Mouse (Mus musculus) CH12F3 (cell line): ENCODE data around the gene Pitpnb.

ENCODE experiments used
- in situ Hi-C: fragments of 300-500 bp; cut with MboI; formaldehyde crosslinking; loops from 2 replicates; pipeline ENCODE4 v1.14.3; 2020; ENCODE audit warnings: low sequenced_read_pairs

Pitpnb gene

DNA sequence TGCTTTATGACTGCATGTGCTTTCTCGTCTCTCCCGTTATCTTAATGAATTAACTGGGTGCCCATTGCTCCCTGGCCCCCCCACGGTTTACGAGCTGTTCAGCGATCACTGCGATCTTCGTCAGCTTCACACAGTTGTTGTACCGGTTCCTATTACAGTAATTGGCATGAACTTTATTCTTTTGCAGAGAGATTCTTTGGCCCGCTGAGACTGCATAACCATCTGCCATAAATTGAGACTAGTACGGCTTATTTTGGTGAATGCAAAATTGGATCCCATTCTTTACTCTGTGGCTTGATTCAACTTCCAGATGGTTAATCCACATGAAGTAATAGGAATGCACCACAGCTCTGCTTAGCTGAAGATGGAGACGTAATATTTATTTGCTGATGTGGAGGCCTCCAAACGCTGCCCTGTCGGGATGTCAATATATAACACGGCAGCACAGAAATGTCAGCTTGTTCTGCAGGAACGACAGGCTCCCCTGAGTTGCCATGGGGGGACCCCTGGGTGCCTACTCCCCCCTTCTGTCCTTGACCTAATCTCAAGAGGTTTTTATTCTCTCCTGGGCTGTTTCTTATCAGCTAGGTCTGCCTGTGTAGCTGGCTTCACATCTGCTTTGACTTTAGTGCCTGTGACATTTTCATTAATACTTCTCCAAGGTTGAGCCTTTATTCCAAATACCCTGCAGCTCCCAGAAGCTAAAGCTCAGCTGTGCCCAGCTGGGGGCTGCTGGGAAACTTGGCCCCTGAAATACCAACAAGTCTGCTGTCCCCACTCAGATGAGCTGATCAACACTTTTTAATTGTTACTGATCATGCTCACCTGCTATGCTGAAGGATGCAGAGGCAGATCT, 63.9 kb downstream of the Pitpnb start:
- in situ Hi-C loops: no loop called here

DNA sequence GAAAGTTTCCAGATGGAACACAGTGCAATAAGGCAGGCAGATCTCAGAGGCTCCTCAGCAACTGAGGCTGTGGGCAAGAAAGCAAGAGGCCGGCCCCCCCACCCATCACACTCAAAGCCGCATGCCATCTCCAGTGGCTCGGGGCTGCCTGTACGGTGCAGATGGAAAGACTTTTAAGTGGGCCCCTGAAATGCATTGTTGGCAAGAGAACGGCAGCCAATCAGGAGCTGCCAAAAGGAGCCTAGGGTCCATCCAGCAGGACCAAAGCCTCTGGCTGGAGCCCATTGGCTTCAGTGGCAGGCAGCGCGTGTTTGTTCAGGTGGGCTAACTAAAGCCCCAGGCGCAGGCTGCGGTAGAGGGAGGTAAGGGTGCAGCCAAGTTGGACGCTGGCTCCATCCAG, 65.2 kb downstream of the Pitpnb start:
- in situ Hi-C loops: no loop called here

DNA sequence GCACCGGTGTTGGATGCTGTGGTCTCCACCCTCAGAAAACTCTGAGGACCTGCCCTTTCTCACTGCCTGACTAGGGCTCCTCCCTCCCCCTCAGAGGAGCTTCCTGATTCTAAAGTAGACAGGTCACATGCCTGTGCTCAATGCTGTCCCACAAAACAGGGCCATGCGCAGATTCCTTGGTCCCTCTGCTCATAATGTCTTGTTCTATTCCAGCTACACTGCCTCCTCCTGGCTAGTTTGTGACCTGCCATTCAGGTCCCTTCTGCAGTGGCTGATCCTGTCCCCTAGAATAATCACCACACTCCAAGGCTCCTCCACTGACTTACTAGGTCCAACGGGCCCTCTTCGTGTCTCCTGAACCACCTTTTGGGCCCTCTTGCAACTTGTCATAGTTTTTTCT, 65.6 kb downstream of the Pitpnb start:
- in situ Hi-C loops: no loop called here

DNA sequence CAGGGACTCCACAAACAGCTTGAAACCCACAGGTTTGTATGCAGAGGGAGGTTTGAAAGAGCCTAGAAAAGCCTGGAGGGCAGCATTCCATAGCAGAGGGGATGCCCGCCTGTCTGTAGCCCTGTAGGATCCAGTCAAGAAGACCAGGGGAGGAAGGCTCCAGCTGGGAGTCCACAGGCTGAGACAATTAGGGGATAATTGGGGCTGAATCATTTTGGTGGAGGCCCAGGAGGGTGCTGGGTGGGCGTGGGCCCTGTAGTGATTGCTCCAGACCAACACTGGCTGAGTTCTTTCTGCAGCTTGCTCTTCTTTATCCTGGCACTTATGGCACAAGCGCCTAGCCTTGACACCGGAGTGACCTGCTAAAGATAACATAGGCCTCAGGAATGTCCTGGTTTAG, 67.9 kb downstream of the Pitpnb start:
- in situ Hi-C loops: no loop called here

DNA sequence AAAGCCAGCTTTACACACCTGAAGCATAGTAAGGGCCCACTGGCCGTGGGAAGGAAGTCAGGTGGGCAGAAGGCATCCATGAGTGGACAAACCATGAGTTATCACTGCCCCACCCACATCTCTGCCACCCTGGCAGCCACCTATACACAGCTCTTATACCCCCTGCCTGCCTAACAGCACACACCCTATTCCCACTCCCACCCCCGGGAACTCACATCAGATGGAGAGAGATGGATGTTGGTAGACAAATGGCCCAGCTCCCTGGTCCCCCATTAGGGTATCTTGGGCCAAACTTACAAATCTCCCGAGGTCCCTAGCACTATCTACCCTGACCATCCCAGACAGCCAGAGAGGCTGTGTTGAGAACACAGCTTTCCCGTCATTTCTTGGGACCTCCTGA, 68.7 kb downstream of the Pitpnb start:
- in situ Hi-C loops: no loop called here

DNA sequence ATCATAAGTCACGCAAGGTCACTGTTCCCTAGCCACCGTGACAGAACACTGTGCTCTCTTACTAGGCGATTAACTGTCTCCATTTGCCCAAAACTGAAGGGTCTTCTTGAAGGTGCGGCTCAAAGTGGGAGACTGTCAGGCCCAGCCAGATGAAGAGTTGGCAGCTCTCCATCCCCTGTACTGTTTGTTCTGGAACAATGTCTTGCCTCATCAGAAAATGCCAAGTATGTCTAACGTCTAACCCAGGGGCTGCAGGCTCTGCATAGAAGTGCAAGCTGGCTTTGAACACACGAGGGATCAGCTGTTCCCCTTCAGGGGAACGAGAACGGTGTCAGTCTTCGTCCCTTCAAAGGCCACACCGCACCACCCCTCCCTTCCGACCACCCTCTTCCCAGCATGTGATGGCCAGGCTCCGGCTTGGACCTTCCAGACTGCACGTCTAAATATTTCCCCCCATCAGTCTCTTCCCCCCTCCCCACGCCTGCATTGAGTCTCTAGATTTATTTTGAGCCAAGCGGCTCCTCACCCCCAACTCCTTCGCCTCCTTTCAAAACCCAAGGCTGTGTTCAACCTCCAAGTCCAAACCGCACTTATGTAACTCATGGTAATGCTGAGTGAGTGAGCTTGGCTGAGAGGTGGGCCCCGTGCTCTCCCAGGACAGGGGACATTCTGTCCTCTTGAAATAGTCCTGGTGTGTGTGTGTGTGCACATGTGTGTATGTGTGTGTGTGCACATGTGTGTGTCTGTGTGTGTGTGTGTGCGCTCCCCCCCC, 71.5 kb downstream of the Pitpnb start:
- in situ Hi-C loops: loop anchor here (25.0 kb wide), 2 partner anchors 285 to 760 kb away; no protein-coding TSS in a partner anchor

DNA sequence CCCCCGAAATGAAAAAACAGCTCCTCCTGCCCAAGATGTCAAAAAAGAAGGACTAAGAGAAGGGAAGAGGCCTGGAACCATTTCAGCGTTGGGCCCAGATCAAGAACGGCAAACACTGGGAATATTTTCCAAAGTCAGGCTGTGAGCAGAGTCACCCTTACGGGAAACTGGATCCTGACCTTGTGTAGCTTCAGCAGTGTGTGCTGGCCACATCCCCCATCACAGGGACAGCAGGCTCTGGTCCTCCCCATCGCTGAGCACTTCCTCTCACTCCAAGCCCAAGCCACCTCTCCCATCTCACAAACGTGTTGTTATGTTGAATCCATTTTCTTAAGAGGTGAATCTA, 72.1 kb downstream of the Pitpnb start:
- in situ Hi-C loops: loop anchor here (25.0 kb wide), 2 partner anchors 285 to 760 kb away; no protein-coding TSS in a partner anchor

DNA sequence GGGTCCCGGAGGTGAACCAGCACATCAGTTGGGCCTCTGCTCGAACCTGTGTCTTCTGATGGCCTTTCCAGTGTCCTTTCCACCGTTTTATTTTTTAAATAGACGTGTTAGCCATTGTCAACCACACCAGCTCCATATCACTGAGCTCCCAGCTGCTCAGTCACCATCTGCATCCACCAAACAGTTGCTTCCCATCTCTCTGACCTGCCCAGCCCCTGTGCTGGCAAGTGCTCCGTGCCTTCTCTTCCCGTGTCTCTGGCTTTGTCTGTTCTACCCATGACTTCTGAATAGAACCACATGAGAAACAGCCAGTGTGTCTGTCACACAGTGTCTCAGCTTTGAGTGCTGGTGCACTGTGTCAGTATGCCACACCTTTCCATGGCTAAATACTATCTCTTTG, 74.2 kb downstream of the Pitpnb start:
- in situ Hi-C loops: loop anchor here (25.0 kb wide), 2 partner anchors 283 to 758 kb away; no protein-coding TSS in a partner anchor

DNA sequence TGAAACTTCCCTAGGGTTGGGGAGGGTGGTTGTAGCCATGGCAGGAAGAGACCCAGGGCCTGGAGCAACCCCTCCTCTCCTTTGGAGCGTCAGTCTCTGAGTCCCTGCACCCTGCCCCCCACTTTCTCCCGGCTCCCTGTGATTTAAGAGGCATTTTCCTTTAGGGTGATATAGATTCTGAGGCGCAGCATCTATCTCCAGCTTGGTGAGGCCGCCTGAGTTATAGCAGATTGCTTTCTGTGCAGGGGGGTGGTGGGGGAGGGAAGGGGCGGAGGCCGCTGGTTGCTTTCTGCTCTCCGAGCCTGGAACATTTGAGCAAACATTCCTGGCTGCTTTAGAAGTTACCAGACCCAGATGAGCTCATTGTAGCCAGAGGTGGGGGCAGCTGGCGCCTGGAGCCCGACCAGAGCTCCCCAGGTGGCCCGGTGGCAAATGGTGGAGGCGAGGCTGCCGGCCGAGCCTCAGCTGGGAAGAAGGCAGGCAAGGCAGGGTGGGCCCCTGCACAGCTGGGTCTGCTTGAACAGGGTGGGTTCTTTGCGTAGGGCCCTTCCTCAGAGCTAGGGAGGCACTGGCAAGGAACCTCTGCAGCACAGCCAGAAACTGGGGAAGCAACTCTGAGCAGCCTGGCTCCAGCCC, 78.0 kb downstream of the Pitpnb start:
- in situ Hi-C loops: loop anchor here (25.0 kb wide), 2 partner anchors 279 to 754 kb away; no protein-coding TSS in a partner anchor

DNA sequence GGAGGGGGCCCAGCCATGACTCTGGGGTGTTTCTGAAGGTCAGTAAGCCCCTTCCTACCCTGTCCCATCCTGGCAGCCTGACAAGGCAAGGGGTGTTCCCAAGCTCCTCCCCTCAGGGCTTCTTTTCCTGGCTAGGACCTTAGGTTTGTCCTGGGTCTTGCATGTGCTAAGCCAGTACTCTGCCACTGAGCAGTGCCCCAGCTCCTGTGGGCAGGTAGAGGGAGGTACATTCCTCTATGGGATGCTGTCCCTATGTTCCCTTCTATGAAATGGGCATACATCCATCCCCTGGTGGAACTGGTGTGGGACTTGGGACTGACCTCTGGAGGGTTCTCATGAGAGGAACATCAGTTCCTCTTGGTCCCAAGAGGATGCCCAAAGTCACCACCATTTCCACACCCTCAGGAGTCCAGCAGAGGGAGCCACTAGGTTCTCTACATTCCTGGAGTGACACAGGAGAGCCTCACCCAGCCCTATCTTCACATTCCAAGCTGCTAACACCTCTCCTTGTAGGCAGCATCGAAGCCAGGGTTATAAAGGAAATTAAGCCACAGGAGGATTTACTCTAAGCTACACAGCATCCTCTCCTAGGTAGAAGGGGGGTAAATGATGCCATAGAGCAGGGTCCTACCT, 79.0 kb downstream of the Pitpnb start:
- in situ Hi-C loops: loop anchor here (25.0 kb wide), 2 partner anchors 278 to 753 kb away; no protein-coding TSS in a partner anchor

DNA sequence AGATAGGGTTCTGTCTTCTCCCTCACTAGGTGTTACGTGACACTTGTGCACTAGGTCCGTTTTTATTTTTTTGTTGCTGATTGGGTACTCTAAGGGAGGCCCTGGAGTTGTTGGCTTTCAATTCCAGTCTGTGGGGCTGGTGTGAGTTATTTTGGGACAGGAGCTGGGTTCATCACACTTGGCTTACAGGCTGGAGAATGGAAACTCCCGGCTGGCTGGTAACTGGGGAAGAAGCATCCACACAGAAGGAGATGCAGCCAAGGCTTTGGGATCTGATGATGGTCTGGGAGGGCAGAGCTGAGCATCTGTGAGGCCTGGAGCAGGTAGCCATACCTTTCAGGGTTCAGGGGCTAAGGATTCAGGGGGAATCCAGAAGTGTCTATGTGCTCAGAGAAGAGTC, 80.1 kb downstream of the Pitpnb start:
- in situ Hi-C loops: loop anchor here (25.0 kb wide), 2 partner anchors 277 to 752 kb away; no protein-coding TSS in a partner anchor

DNA sequence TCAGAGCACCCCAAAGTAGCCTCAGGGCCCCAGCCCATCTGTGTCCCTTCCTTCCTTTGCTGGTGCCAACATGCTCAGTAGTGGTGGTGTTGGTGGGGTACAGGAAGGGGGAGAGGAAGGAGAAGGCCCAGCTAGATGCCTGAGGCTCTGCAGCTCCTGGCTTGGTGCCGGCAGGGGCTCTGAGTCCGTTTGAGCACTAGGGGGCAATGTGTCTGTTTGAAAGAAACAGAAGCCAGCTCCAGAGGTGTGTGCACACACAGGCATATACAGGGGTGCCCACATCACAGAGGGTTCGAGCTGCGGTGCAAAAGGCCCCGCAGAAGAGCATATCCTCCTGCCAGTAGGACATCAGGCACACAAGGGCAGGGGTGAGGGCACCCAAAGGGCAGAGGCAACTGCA, 83.6 kb downstream of the Pitpnb start:
- in situ Hi-C loops: loop anchor here (25.0 kb wide), 2 partner anchors 273 to 748 kb away; no protein-coding TSS in a partner anchor

DNA sequence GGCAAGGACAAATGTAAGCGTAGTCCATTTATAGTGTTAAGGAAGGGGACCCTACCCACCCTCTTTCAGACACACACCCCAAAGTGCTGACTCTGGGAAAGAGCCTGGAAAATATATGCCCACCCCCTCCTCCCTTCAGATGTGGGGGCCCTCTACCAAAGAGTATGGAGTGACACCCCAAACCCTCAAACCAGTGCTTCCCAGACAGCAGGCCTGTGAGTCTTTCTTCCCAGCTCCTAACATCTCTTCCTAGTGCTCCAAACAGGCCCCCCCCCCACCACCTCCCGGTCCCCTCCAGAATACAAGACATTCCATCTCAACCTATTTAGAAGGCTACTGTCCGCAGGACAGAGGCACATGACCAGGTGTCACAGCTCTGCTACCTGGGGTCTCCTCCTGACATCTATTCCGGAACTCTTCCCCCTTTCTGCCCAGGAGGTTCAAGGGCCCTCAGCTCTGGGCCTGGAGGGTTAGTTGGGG, 84.2 kb downstream of the Pitpnb start:
- in situ Hi-C loops: loop anchor here (25.0 kb wide), 2 partner anchors 272 to 747 kb away; no protein-coding TSS in a partner anchor

DNA sequence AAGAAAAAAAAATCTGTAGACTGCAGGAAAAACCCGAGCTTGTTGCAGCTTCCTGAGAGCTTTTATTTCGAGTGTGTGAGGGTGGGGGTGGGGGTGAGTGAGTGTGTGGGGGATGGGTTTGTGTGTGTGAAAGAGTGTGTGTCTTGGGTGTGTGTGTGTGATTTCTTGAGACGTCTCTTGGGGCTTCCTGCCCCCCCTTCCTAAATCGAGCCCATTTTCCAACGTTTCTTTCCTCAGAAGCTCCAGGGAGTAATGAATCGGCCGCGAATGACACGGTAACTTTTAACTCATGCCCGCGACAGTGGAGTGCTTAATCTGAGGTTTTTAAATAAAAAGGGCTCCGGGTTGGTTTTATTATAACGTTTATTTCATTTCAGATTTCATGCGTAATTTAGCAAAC, 85.0 kb downstream of the Pitpnb start:
- in situ Hi-C loops: loop anchor here (25.0 kb wide), 2 partner anchors 272 to 747 kb away; no protein-coding TSS in a partner anchor

DNA sequence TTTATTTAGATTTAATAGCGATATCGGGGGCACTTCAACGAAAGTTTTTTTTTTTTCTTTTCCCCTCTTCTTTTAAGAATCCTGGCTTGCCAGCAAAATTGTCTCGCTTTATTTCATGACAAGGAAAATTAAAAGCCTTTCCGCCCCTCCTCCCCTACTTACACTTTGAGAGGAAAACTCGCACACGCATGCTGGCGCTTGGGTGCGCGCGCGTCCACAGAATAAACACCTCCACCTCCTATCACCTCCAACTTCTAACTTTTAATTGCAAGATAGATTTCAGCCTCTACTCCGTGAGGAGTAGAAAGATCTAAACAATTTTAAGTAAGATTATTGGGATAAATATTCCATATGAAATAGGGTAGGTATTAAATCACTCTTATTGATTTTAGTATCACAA, 85.5 kb downstream of the Pitpnb start:
- in situ Hi-C loops: loop anchor here (25.0 kb wide), 2 partner anchors 271 to 746 kb away; no protein-coding TSS in a partner anchor

DNA sequence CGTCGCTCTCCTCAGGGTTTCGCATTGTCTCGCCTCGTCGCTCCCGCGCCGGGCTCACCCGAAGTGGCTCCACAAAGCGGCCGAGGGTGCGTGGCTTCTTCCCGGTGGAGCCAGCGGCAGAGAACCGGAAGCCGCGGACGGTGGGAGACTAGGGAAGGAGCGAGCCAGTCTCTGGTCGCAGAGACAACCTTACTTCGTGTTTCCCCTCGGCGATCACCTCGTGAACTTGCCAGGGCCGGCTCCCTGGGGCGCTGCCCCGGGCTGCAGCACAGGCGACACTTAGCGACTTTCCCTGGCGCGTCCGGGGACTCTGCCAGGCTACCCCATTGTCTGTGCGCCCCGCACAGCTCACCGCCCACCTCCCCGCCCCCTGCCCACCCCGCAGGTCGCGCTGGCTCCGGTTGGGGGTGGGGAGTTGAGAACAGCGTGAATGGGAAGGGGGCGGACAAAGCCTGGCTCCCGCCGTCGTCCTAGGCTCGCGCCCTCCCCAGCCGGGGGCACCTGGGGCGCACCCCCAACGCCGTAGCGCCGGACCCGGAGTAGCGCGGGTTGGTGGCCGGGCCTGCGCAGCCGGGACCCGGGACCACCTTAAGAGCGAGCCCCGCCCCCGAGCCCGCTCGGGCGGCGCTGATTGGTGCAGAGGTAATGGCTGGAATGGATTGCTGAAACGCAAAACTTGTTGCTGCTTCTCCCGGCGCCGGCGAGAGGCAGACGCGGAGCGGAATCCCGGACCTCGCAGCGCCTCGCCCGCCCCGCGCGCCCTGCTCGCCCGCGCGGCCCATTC, 86.2 kb downstream of the Pitpnb start, which contains the start of gene Mn1:
TSS of gene Mn1 (plus strand) at position 772 of the 784 bp plus-strand sequence.
- in situ Hi-C loops: loop anchor here (25.0 kb wide), 2 partner anchors 271 to 746 kb away; no protein-coding TSS in a partner anchor

DNA sequence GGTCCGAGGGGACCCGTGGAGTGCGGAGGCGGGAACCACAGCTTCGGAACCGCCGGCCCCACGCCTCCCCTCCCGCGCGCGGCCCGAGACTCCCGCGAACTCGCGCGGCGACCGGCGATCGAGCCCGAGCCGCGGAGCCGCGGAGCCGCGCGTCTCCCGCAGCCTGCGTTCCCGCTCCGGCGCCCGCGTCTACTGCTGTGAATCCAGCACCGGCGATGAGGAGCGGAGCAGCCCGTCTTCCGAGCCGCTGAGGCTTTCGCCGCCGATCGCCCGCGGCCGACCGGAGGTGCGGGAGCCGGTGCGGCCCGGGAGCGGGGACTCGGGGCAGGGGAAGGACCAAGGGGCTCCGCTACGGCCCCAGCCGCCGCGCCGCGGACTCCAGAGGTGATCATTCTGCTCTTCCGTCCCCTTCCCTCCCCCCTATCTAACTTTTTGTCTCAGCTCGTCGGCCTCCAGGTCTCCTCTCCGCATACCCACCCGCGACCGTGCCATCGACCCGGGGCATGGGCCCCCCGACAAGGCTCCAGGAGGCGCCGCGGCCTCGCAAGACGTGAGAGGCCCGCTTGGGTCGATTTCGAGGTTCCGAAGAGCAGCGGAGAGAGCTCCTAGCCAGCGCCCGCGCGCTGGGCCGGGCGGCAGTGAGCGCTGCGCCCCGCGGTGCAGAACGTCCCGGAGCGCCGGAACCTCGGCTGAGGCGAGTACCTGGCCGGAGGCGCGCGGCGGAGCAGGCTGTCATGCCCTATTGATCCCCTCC, 87.0 kb downstream of the Pitpnb start:
- in situ Hi-C loops: loop anchor here (25.0 kb wide), 2 partner anchors 270 to 745 kb away; no protein-coding TSS in a partner anchor
